Mouse (Mus musculus): ENCODE results near the gene Slc36a2. TPM values are rescaled to one million over a fixed set of nuclear protein-coding genes. Genes with fewer than 3 reads are reported as not detected.

Gene Slc36a2
- polyA plus RNA-seq (2012; rRNA removed), result 0.56 and 0.65 TPM in 2 replicates

DNA sequence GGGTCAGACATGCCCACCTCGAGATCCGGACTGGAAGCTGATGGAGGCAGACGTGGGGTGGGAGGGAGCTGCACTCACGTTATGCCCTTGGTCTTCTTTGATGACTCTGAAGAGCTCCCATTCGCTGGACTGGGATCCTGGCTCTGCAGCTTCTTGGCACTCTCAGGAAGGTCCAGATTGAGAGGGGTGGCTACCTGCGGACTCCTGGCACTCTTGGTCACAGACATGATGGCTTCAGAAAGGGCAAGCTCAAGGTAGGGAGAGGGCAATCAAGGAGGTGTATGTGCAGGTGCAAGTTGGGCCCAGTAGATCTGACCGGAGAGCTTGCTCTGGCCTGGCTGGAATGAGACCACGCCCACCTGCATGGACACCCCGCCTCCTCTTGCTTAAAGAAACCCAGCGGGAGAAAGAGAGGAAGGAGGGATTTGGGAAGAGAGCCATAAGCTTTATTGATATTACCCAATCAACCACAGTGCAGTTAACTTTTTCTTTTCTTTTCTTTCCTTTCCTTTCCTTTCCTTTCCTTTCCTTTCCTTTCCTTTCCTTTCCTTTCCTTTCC is at the start of gene Slc36a2:
Slc36a2 (minus strand) TSS at position 345 of the 559 bp plus-strand sequence.
- no peaks in the 10 kb centered on the region for H3K27me3 ChIP-seq (ENCODE audit: control insufficient read depth, insufficient read depth, low read length)
- H3K36me3 ChIP-seq (ENCODE audit: control insufficient read depth, insufficient read depth, low read length), result no peaks in the 10 kb centered on the region

DNA sequence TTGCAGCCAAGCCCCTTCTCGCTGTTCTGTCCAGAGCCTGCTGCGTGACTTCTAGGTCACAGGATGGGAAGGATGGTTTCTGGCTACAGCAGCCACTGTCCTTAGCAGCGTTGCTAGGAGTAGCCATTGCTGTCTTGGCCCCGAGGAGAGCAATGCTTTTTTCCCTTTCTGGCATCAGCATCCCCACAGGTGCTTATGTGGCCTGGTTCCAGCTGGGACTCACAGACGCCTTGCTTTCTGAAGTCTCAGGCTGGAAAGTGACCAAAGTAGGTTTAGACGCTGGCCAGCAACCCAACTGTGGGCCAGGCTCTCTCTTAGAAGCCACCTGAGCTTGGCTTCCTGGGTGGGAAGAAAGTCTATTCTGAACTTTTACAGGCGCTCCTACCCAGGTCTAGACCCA is 49.4 kb upstream of the Slc36a2 start:
- TF ChIP-seq POLR2A (IDR thresholded peaks at IDR 0.05; ENCODE audit: control insufficient read depth, low read depth, low read length) (no peak), CTCF (IDR thresholded peaks at IDR 0.05; ENCODE audit: control insufficient read depth, insufficient read depth, insufficient replicate concordance, low read depth, low read length) (no peak)
- H3K27me3 ChIP-seq (ENCODE audit: control insufficient read depth, insufficient read depth, low read length), result no peaks in the 10 kb centered on the region
- no peaks in the 10 kb centered on the region for H3K4me1 ChIP-seq (ENCODE audit: control insufficient read depth, insufficient read depth, low read length)
- H3K36me3 ChIP-seq (ENCODE audit: control insufficient read depth, insufficient read depth, low read length), result no peaks in the 10 kb centered on the region
- no peak overlapping the region for H3K27ac ChIP-seq (ENCODE audit: control insufficient read depth, insufficient read depth, low read depth, low read length)
- H3K4me3 ChIP-seq (ENCODE audit: control insufficient read depth, low read depth, low read length), result no peak overlapping the region

More for the DNA sequence above, at the start of gene Slc36a2:
- TF ChIP-seq CTCF (IDR thresholded peaks at IDR 0.05; ENCODE audit: control insufficient read depth, insufficient read depth, insufficient replicate concordance, low read depth, low read length) (no peak), POLR2A (IDR thresholded peaks at IDR 0.05; ENCODE audit: control insufficient read depth, low read depth, low read length) (no peak)
- Histone ChIP-seq H3K27ac (ENCODE audit: control insufficient read depth, insufficient read depth, low read depth, low read length) (no peak within 1 kb of the TSS), H3K4me3 (ENCODE audit: control insufficient read depth, low read depth, low read length) (no peak within 1 kb of the TSS), H3K4me1 (ENCODE audit: control insufficient read depth, insufficient read depth, low read length) (peaks cover 2% of the 10 kb centered on the region; the same call in 1 of the 2 replicates)

DNA sequence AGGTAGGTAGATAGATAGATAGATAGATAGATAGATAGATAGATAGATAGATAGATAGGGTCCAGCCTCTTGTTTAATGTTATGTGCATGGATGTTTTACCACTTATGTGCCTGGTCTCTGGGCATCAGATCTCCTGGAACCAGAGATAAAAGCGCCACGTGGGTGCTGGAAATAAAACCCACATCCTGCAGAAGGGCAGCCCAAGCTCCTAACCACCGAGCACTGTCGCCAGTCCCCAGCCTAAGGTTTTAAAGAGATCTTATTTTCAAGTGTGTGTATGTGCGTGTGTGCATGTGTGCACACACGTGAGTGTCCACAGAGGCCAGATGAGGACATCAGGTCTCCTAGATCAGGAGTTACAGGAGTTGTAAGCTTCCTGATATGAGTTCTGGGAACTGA is 46.2 kb upstream of the Slc36a2 start:
- H3K4me3 ChIP-seq (ENCODE audit: control insufficient read depth, low read depth, low read length), result no peak overlapping the region
- TF ChIP-seq POLR2A (IDR thresholded peaks at IDR 0.05; ENCODE audit: control insufficient read depth, low read depth, low read length) (no peak), CTCF (IDR thresholded peaks at IDR 0.05; ENCODE audit: control insufficient read depth, insufficient read depth, insufficient replicate concordance, low read depth, low read length) (no peak)
- H3K36me3 ChIP-seq (ENCODE audit: control insufficient read depth, insufficient read depth, low read length), result no peaks in the 10 kb centered on the region
- H3K27me3 ChIP-seq (ENCODE audit: control insufficient read depth, insufficient read depth, low read length), result no peaks in the 10 kb centered on the region
- no peaks in the 10 kb centered on the region for H3K4me1 ChIP-seq (ENCODE audit: control insufficient read depth, insufficient read depth, low read length)
- no peak overlapping the region for H3K27ac ChIP-seq (ENCODE audit: control insufficient read depth, insufficient read depth, low read depth, low read length)

DNA sequence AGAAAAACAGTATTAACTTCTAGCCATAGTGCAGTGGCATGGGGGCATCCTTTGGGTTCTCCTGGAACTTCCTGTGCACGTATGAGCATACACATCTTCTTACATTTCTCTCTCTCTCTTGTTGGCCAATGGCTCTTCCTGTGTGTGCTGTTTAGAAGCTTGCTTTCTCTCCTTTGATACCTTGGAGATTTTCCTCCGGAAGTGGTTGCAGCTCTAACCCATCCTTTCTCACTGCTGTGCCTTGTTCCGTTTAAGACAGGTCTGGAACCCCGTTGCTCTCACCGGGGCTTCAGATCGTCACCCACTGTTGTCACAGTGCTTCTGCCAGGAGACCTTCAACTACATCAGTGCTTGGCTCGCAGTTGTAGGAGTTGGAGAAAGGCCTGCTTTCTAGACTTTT is 36.4 kb upstream of the Slc36a2 start:
- Histone ChIP-seq H3K27me3 (ENCODE audit: control insufficient read depth, insufficient read depth, low read length) (no peaks in the 10 kb centered on the region), H3K27ac (ENCODE audit: control insufficient read depth, insufficient read depth, low read depth, low read length) (no peak overlapping the region), H3K4me3 (ENCODE audit: control insufficient read depth, low read depth, low read length) (no peak overlapping the region), H3K36me3 (ENCODE audit: control insufficient read depth, insufficient read depth, low read length) (no peaks in the 10 kb centered on the region), H3K4me1 (ENCODE audit: control insufficient read depth, insufficient read depth, low read length) (no peaks in the 10 kb centered on the region)
- no peak for TF ChIP-seq POLR2A (IDR thresholded peaks at IDR 0.05; ENCODE audit: control insufficient read depth, low read depth, low read length)
- TF ChIP-seq CTCF (IDR thresholded peaks at IDR 0.05; ENCODE audit: control insufficient read depth, insufficient read depth, insufficient replicate concordance, low read depth, low read length), result no peak

DNA sequence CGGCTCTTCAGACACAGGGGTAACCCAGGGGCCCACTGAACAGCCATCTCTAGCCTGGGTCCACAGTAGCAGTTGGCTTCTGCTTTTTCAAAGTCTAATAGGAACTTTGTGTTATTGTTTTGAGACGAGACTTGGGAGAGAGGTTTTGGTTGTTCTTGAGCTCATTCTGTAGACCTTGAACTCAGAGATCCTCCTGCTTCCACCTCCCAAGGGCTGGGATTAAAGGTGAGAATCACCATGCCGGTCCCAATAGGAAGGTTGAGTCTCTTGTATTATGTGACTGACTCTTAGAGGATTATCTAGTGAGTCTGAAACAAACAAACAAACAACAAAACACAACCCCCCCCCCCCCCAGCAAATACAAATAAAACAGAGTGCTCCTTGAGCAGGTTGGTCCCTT is 33.6 kb upstream of the Slc36a2 start:
- Histone ChIP-seq H3K36me3 (ENCODE audit: control insufficient read depth, insufficient read depth, low read length) (no peaks in the 10 kb centered on the region), H3K27ac (ENCODE audit: control insufficient read depth, insufficient read depth, low read depth, low read length) (no peak overlapping the region), H3K27me3 (ENCODE audit: control insufficient read depth, insufficient read depth, low read length) (no peaks in the 10 kb centered on the region), H3K4me1 (ENCODE audit: control insufficient read depth, insufficient read depth, low read length) (no peaks in the 10 kb centered on the region; the same call in 1 of the 2 replicates), H3K4me3 (ENCODE audit: control insufficient read depth, low read depth, low read length) (no peak overlapping the region)
- no peak for TF ChIP-seq POLR2A (IDR thresholded peaks at IDR 0.05; ENCODE audit: control insufficient read depth, low read depth, low read length)
- TF ChIP-seq CTCF (IDR thresholded peaks at IDR 0.05; ENCODE audit: control insufficient read depth, insufficient read depth, insufficient replicate concordance, low read depth, low read length), result no peak

DNA sequence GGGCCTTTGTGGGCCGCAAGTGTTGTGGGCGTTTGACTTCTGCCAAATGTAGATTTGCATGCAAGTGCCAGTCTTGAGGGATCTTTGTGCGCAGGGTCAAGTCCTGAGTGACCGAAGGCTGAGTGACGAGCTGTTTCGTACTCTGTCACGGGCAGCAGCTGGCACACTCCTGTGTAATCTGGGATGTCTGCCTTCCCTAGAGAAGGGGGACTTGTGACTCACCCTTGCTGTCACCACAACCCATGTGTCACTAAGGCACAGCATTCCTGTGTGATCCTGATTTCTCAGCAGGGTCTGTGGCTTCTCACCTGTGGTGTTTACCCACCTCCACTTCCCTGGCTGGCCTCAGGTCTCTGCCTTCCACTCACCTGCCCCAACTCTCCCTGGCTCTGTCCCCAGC is 33.0 kb upstream of the Slc36a2 start:
- Histone ChIP-seq H3K4me1 (ENCODE audit: control insufficient read depth, insufficient read depth, low read length) (no peaks in the 10 kb centered on the region; the same call in 1 of the 2 replicates), H3K4me3 (ENCODE audit: control insufficient read depth, low read depth, low read length) (no peak overlapping the region), H3K27ac (ENCODE audit: control insufficient read depth, insufficient read depth, low read depth, low read length) (no peak overlapping the region), H3K36me3 (ENCODE audit: control insufficient read depth, insufficient read depth, low read length) (no peaks in the 10 kb centered on the region), H3K27me3 (ENCODE audit: control insufficient read depth, insufficient read depth, low read length) (no peaks in the 10 kb centered on the region)
- TF ChIP-seq CTCF (IDR thresholded peaks at IDR 0.05; ENCODE audit: control insufficient read depth, insufficient read depth, insufficient replicate concordance, low read depth, low read length) (no peak), POLR2A (IDR thresholded peaks at IDR 0.05; ENCODE audit: control insufficient read depth, low read depth, low read length) (no peak)

DNA sequence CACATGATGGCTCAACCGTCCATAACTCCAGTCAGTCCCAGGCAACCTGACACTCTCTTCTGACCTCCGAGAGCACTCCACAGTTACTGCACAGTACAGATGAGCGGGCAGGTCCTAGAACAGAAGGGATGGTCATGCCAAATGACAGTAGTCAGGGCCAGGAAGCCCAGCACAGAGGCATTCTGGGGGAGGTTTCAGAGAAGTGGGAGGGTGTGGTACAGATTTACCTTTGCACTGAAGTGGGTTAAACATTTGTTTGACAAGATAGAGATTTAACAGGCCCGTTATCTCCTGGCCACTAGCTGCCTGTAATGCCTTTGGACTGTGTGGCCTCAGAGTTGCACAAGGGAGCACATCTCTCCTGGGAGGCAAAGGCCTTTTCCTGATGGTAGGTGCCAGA is 32.5 kb upstream of the Slc36a2 start:
- no peaks in the 10 kb centered on the region; the same call in 1 of the 2 replicates for H3K4me1 ChIP-seq (ENCODE audit: control insufficient read depth, insufficient read depth, low read length)
- TF ChIP-seq CTCF (IDR thresholded peaks at IDR 0.05; ENCODE audit: control insufficient read depth, insufficient read depth, insufficient replicate concordance, low read depth, low read length), result no peak
- TF ChIP-seq POLR2A (IDR thresholded peaks at IDR 0.05; ENCODE audit: control insufficient read depth, low read depth, low read length), result no peak
- no peak overlapping the region for H3K27ac ChIP-seq (ENCODE audit: control insufficient read depth, insufficient read depth, low read depth, low read length)
- no peaks in the 10 kb centered on the region for H3K27me3 ChIP-seq (ENCODE audit: control insufficient read depth, insufficient read depth, low read length)
- no peak overlapping the region for H3K4me3 ChIP-seq (ENCODE audit: control insufficient read depth, low read depth, low read length)
- H3K36me3 ChIP-seq (ENCODE audit: control insufficient read depth, insufficient read depth, low read length), result no peaks in the 10 kb centered on the region
